Mouse (Mus musculus) brain, embryonic 14.5 days (tissue): ENCODE results near the gene Col4a1.

Experiments used
- CTCF ChIP-seq: fragments of 200-500 bp; IDR thresholded peaks from 2 replicates; pipeline ENCODE4 v1.5.1; 2012; ENCODE audit warnings: inconsistent platforms, mild to moderate bottlenecking, moderate library complexity, borderline replicate concordance; ENCODE audit not compliant: insufficient read depth, insufficient read length; ENCODE audit errors: extremely low read depth
- POLR2A ChIP-seq: fragments of 200-500 bp; IDR thresholded peaks from 2 replicates; pipeline ENCODE4 v1.6.1; 2012; ENCODE audit warnings: mild to moderate bottlenecking, inconsistent platforms, borderline replicate concordance; ENCODE audit not compliant: poor library complexity, insufficient read depth, insufficient read length, severe bottlenecking; ENCODE audit errors: extremely low read depth

DNA sequence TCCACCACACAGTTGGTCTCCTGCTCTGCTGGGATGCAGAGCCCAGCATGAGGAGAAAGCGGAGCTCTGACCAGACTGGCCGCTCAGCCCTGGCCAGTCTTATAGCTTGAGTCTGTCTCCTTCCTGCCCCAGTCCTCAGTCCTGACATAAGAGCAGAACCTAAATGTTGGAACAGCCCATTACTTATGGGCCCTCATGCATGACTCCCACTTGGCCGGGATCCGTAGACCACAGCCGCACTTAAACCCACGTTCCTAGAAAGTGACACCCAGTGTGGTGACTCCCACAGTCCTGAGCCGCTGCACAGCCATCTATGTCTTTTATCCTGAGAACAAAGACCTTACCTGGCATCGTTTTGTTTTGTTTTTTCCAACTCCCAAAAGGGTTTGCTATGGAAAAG lies 2.0 kb upstream of the Col4a1 start:
- TF ChIP-seq POLR2A (no peak), CTCF (no peak)
